Mouse (Mus musculus): ENCODE measurements around the gene Atxn7l2. TPM values are rescaled to one million over a fixed set of nuclear protein-coding genes. Genes with fewer than 3 reads are reported as not detected.

Gene Atxn7l2
- polyA plus RNA-seq, 2 experiments: 23.7 to 37.0 TPM

- DNase-seq (ENCODE audit: low spot score) (no peak), ATAC-seq (ENCODE audit: low FRiP score, low read depth) (no peak)
- H3K9ac ChIP-seq (ENCODE audit: low read depth, low read length, severe bottlenecking): no peak overlapping the region; the same call in 1 of the 2 replicates
- no peak for TF ChIP-seq POLR2A (IDR thresholded peaks at IDR 0.05; ENCODE audit: borderline replicate concordance, extremely low read depth, insufficient read depth, insufficient read length)
- 0 out of 2 replicates have a peak, but pooled peaks cover 2% of the 10 kb centered on the region for H3K4me1 ChIP-seq (ENCODE audit: control insufficient read depth, insufficient read depth, low read length)
- no peak overlapping the region for H3K27ac ChIP-seq (replicated peaks; ENCODE audit: low read depth, low read length)
- H3K36me3 ChIP-seq (ENCODE audit: control insufficient read depth, insufficient read depth, low read length): 0 out of 2 replicates have a peak, but pooled peaks cover 6% of the 10 kb centered on the region
- no peaks in the 10 kb centered on the region for H3K9me3 ChIP-seq (ENCODE audit: control insufficient read depth, low read length)
- H3K27me3 ChIP-seq (ENCODE audit: control insufficient read depth, insufficient read depth, low read length): no peaks in the 10 kb centered on the region; the same call in 1 of the 2 replicates
- no peak overlapping the region for H3K4me2 ChIP-seq (replicated peaks; ENCODE audit: low read depth, low read length, severe bottlenecking)
- 54% methylated on average over 5 of the region's 5 CpGs for WGBS
- H3K4me3 ChIP-seq (replicated peaks; ENCODE audit: low read length): no peak overlapping the region
Measured at GRCm38 (mm10) chr3:108189897-108190296, 20.8 kb downstream of the Atxn7l2 start.

GRCm38 (mm10) chr3:108188716-108189490 is 21.8 kb downstream of the Atxn7l2 start:
- Histone ChIP-seq H3K9me3 (ENCODE audit: control insufficient read depth, low read length) (no peaks in the 10 kb centered on the region), H3K27ac (replicated peaks; ENCODE audit: low read depth, low read length) (no peak overlapping the region), H3K9ac (ENCODE audit: low read depth, low read length, severe bottlenecking) (no peak overlapping the region), H3K36me3 (ENCODE audit: control insufficient read depth, insufficient read depth, low read length) (0 out of 2 replicates have a peak, but pooled peaks cover 6% of the 10 kb centered on the region), H3K4me1 (ENCODE audit: control insufficient read depth, insufficient read depth, low read length) (0 out of 2 replicates have a peak, but pooled peaks cover 2% of the 10 kb centered on the region), H3K27me3 (ENCODE audit: control insufficient read depth, insufficient read depth, low read length) (no peaks in the 10 kb centered on the region; the same call in 1 of the 2 replicates), H3K4me3 (replicated peaks; ENCODE audit: low read length) (no peak overlapping the region), H3K4me2 (replicated peaks; ENCODE audit: low read depth, low read length, severe bottlenecking) (no peak overlapping the region)
- ATAC-seq (ENCODE audit: low FRiP score, low read depth) (no peak), DNase-seq (ENCODE audit: low spot score) (no peak)
- no peak for TF ChIP-seq POLR2A (IDR thresholded peaks at IDR 0.05; ENCODE audit: borderline replicate concordance, extremely low read depth, insufficient read depth, insufficient read length)
- 70% methylated on average over 9 of the region's 9 CpGs for WGBS

GRCm38 (mm10) chr3:108187111-108187795 is 23.5 kb downstream of the Atxn7l2 start:
- DNase-seq (ENCODE audit: low spot score): no peak
- 58% methylated on average over 20 of the region's 20 CpGs for WGBS
- H3K36me3 ChIP-seq (ENCODE audit: control insufficient read depth, insufficient read depth, low read length): 0 out of 2 replicates have a peak, but pooled peaks cover 6% of the 10 kb centered on the region
- no peaks in the 10 kb centered on the region for H3K9me3 ChIP-seq (ENCODE audit: control insufficient read depth, low read length)
- H3K4me3 ChIP-seq (replicated peaks; ENCODE audit: low read length): peak overlapping the region; percentile 73
- H3K4me2 ChIP-seq (replicated peaks; ENCODE audit: low read depth, low read length, severe bottlenecking): peak overlapping the region; percentile 92
- peak overlapping the region; percentile 71; the same call in 1 of the 2 replicates for H3K9ac ChIP-seq (ENCODE audit: low read depth, low read length, severe bottlenecking)
- H3K27ac ChIP-seq (replicated peaks; ENCODE audit: low read depth, low read length): no peak overlapping the region
- H3K4me1 ChIP-seq (ENCODE audit: control insufficient read depth, insufficient read depth, low read length): 0 out of 2 replicates have a peak, but pooled peaks cover 2% of the 10 kb centered on the region
- TF ChIP-seq POLR2A (IDR thresholded peaks at IDR 0.05; ENCODE audit: borderline replicate concordance, extremely low read depth, insufficient read depth, insufficient read length): no peak
- no peaks in the 10 kb centered on the region; the same call in 1 of the 2 replicates for H3K27me3 ChIP-seq (ENCODE audit: control insufficient read depth, insufficient read depth, low read length)
- ATAC-seq (ENCODE audit: low FRiP score, low read depth): no peak

GRCm38 (mm10) chr3:108186098-108187047 is 24.4 kb downstream of the Atxn7l2 start, which contains the start of gene Amigo1:
TSS of gene Amigo1 (plus strand) at chr3:108186335.
- Histone ChIP-seq H3K9me3 (ENCODE audit: control insufficient read depth, low read length) (no peaks in the 10 kb centered on the region), H3K27ac (replicated peaks; ENCODE audit: low read depth, low read length) (no peak within 1 kb of the TSS), H3K4me2 (replicated peaks; ENCODE audit: low read depth, low read length, severe bottlenecking) (peak within 1 kb of the TSS; percentile 92), H3K27me3 (ENCODE audit: control insufficient read depth, insufficient read depth, low read length) (no peaks in the 10 kb centered on the region; the same call in 1 of the 2 replicates), H3K4me3 (replicated peaks; ENCODE audit: low read length) (peak within 1 kb of the TSS; percentile 73), H3K9ac (ENCODE audit: low read depth, low read length, severe bottlenecking) (peak within 1 kb of the TSS; percentile 71), H3K36me3 (ENCODE audit: control insufficient read depth, insufficient read depth, low read length) (0 out of 2 replicates have a peak, but pooled peaks cover 6% of the 10 kb centered on the region), H3K4me1 (ENCODE audit: control insufficient read depth, insufficient read depth, low read length) (0 out of 2 replicates have a peak, but pooled peaks cover 2% of the 10 kb centered on the region)
- WGBS: 3% methylated on average over 34 of the region's 100 CpGs
- no peak for TF ChIP-seq POLR2A (IDR thresholded peaks at IDR 0.05; ENCODE audit: borderline replicate concordance, extremely low read depth, insufficient read depth, insufficient read length)
- ATAC-seq (ENCODE audit: low FRiP score, low read depth) (peak; percentile 71), DNase-seq (ENCODE audit: low spot score) (no peak)
